Mouse (Mus musculus) macrophage (primary cell): ENCODE results near the gene Zfp472. TPM values are rescaled to one million over a fixed set of nuclear protein-coding genes. Genes with fewer than 3 reads are reported as not detected.
"Not testable (repeated sequence)": the region's sequence is repeated elsewhere in the genome, so short reads cannot be mapped to it uniquely, and the experiment has no call there.

Source experiments
- H3K27ac ChIP-seq: fragments of 350-480 bp; formaldehyde crosslinking; 2 replicates; pipeline ENCODE4 v1.9.0; 2021
- H3K36me3 ChIP-seq: fragments of 350-480 bp; formaldehyde crosslinking; 2 replicates; pipeline ENCODE4 v1.9.0; 2021; ENCODE audit errors: inconsistent target
- H3K4me3 ChIP-seq: fragments of 350-480 bp; formaldehyde crosslinking; 2 replicates; pipeline ENCODE4 v1.9.0; 2021; ENCODE audit errors: inconsistent target
- H3K79me2 ChIP-seq: fragments of 350-480 bp; formaldehyde crosslinking; 2 replicates; pipeline ENCODE4 v1.9.0; 2021; ENCODE audit errors: inconsistent target
- WGBS: methylation state at CpG from one replicate; pipeline ENCODE4 v1.1.7; 2026; ENCODE audit warnings: inconsistent platforms; ENCODE audit not compliant: missing documents; 5-methylcytosine and 5-hydroxymethylcytosine counted together
- polyA plus RNA-seq: library from polyadenylated mRNA; stranded (reverse); fragments of 250-400 nt; gene quantifications from 3 replicates; pipeline ENCODE4 v1.2.4, GENCODE M21; 2018; ENCODE audit warnings: inconsistent platforms

Gene Zfp472
- polyA plus RNA-seq, 1 experiment from 2014 or later: 6.6 TPM

DNA sequence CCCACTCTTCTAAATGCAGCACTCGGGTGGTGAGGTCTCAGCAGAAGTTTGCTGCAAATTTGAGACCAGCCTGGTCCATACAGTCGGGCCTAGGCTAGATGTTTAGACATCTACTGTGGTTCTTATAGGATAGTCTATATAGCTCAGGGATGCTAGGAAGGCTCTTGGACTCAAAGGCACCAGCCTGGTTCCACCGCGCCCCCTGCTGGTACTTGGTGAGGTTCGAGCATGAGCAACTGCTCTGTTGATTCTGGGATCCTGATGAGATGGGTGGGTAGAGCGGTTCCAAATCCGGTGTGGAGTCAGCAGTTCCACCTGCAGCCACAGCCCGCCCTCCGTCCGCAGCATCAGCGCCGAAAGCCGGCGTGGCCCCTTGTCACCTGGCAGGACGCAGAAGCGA, 14.2 kb upstream of the Zfp472 start:
- Histone ChIP-seq H3K27ac (no peak overlapping the region), H3K79me2 (peaks cover 7% of the 10 kb centered on the region; the same call in 1 of the 2 replicates), H3K4me3 (no peak overlapping the region), H3K36me3 (no peaks in the 10 kb centered on the region)
- WGBS: 27% methylated on average over 16 of the region's 16 CpGs

- under 1% methylated on average over 14 of the region's 14 CpGs for WGBS
- Histone ChIP-seq H3K79me2 (peaks cover 40% of the 10 kb centered on the region), H3K36me3 (no peaks in the 10 kb centered on the region), H3K27ac (peak overlapping the region; percentile 89), H3K4me3 (peak overlapping the region; percentile 92)
Measured at GRCm38 (mm10) chr17:32965253-32965622, 376 bp upstream of the Zfp472 start.

GRCm38 (mm10) chr17:32981361-32981760, 15.7 kb downstream of the Zfp472 start:
- no peak overlapping the region for H3K4me3 ChIP-seq
- peaks cover 36% of the 10 kb centered on the region for H3K36me3 ChIP-seq
- H3K79me2 ChIP-seq: peaks cover 10% of the 10 kb centered on the region; the same call in 1 of the 2 replicates
- 94% methylated on average over 4 of the region's 4 CpGs for WGBS
- H3K27ac ChIP-seq: no peak overlapping the region

DNA sequence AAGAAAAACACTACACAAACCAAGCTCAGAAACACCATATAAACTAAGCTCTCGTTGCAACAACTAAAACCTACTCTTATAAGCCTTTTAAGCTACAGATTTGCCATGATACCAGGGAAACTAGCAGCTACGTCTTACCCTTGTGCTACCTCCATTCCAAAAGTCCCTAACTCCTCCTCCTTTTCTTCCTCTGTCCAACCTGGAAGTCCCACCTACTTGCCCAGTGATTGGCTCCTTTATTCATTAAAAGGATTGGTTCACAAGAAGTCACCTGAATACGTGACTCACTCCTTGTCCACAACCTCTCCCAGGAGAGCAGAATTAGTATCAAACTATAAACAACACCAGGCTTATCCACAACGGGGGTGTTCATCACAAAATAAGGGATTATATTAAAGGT, 20.7 kb downstream of the Zfp472 start:
- H3K27ac ChIP-seq: no peak overlapping the region
- H3K79me2 ChIP-seq: no peaks in the 10 kb centered on the region
- WGBS: 80% methylated on average over 4 of the region's 4 CpGs
- no peaks in the 10 kb centered on the region for H3K36me3 ChIP-seq
- H3K4me3 ChIP-seq: no peak overlapping the region

DNA sequence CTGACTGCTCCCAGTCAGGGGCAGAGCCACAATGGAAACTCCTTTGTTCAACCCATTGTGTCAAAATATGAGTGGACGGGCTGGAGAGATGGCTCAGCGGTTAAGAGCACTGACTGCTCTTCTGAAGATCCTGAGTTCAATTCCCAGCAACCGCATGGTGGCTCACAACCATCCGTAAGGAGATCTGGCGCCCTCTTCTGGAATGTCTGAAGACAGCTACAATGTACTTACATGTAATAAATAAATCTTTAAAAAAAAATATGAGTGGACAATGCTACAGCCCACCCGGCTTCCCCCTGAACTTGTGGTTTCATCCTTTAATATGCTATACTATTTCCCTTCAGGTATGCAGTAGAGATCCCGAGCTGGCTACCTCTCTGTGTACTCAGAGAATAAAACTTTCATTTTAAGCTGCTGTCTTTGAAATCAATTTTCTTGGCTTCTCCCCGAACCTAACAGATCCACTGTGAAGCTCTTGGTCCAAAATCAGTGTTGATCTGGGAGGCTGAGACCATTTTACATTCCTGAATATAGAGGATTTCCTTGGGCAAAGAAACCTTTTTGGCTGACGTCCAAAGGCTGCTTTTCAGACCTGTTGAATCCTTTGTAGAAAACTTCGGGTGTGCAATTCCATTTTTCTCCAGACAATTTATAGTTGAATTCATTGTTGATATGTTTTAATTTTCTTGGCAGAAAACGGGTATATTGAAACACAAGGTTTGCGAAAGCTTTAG, 26.5 kb downstream of the Zfp472 start:
- H3K4me3 ChIP-seq: peak overlapping the region; percentile 95; the same call in 1 of the 2 replicates
- WGBS: 67% methylated on average over 9 of the region's 12 CpGs

DNA sequence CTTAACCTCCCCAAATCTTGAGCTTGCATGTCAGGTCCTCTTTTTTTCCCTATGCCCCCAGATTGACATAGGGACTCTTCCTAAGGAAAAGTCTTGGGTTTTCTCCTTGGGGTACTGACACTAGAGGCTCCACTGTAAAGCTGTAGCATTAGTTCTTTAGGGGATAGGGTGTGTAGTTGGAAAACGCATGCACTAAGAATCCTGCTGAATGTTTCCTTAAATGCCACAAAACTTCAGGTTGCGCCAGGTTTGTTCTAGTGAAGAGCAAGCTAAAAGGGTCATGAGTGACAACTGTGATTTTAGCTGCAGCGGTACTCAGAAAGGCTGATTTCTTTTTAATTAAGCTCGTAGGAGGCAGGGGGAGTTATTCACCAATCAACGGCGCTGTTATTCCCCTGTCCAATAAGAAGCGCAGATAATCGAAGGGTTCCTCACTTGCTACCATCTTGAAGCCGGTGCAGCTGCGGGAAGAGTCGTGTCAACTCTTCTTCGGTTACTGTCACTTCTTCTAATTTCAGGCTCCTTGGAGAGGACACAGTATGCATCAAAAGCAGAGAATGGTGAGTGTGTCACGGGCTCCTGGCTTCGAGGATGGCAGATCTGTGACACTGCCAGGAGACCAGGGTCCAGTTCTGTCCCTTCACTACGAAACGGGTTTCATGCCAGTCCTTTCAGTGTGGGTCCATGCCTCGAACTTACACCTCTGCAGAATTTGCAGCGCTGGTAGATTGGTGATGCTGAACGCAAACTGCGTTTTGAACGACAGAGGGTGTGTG, 27.3 kb downstream of the Zfp472 start, which contains the start of gene Zfp952:
Gene Zfp952, plus strand, starts transcription at position 431 of the 776 bp plus-strand sequence.
- Histone ChIP-seq H3K36me3 (0 out of 2 replicates have a peak, but pooled peaks cover 7% of the 10 kb centered on the region), H3K27ac (peak within 1 kb of the TSS; percentile 61), H3K79me2 (peaks cover 41% of the 10 kb centered on the region), H3K4me3 (peak within 1 kb of the TSS; percentile 95)
- WGBS: 2% methylated on average over 21 of the region's 21 CpGs

More for the DNA sequence above, 26.5 kb downstream of the Zfp472 start:
- H3K79me2 ChIP-seq: peaks cover 40% of the 10 kb centered on the region
- no peak overlapping the region for H3K27ac ChIP-seq
- H3K36me3 ChIP-seq: 0 out of 2 replicates have a peak, but pooled peaks cover 7% of the 10 kb centered on the region

- Histone ChIP-seq H3K4me3 (no peak overlapping the region), H3K27ac (no peak overlapping the region), H3K36me3 (peaks cover 34% of the 10 kb centered on the region), H3K79me2 (peaks cover 63% of the 10 kb centered on the region)
- WGBS: 91% methylated on average over 2 of the region's 2 CpGs
Measured at GRCm38 (mm10) chr17:32998492-32998891, 32.9 kb downstream of the Zfp472 start.

DNA sequence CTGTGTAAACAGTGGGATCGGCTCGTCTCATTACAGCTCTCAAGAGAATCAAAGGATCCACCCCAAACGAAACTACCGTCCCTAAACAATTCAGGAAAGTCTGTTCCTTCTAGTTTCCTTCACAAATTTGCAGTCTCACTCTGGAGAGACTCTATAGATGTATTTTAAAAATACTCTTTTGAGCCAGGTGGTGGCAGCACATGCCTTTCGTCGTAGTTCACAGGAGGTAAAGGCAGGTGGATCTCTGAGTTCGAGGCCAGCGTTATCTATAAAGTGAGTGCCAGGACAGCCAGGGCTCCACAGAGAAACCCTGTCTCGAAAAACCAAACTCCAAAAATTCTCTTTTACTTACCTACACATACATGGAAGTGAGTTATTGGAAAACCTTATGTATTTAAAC, 42.7 kb downstream of the Zfp472 start:
- H3K4me3 ChIP-seq: no peak overlapping the region

DNA sequence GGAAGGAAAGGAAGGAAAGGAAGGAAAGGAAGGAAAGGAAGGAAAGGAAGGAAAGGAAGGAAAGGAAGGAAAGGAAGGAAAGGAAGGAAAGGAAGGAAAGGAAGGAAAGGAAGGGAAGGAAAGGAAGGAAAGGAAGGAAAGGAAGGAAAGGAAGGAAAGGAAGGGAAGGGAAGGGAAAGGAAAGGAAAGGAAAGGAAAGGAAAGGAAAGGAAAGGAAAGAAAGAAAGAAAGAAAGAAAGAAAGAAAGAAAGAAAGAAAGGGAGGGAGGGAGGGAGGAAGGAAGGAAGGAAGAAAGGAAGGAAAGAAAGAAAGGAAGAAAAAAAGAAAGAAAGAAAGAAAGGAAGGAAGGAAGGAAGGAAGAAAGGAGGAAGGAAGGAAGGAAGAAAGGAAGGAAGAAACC, 54.8 kb downstream of the Zfp472 start:
- not testable (repeated sequence) for H3K4me3 ChIP-seq, H3K79me2 ChIP-seq, H3K27ac ChIP-seq
- H3K36me3 ChIP-seq: peaks cover 26% of the 10 kb centered on the region

More for the DNA sequence above, 42.7 kb downstream of the Zfp472 start:
- 48% methylated on average over 9 of the region's 9 CpGs for WGBS
- H3K36me3 ChIP-seq: peaks cover 21% of the 10 kb centered on the region
- no peak overlapping the region for H3K27ac ChIP-seq
- no peaks in the 10 kb centered on the region for H3K79me2 ChIP-seq

Other genes starting within 250 kb of the Zfp472 start
- 7.9 to 14.1 TPM (median 13.0 TPM) in 3 replicates for gene Zfp871, start 177.5 kb upstream of the Zfp472 start, polyA plus RNA-seq
- gene Zfp811, start 155.9 kb upstream of the Zfp472 start, polyA plus RNA-seq: 0.06 to 0.16 TPM in 2 of 3 replicates, not detected in the other
- 2.2 to 2.8 TPM (median 2.3 TPM) in 3 replicates for gene Zfp799, start 135.6 kb upstream of the Zfp472 start, polyA plus RNA-seq
- 1.7 to 2.7 TPM (median 1.8 TPM) in 3 replicates for gene Zfp870, start 74.2 kb upstream of the Zfp472 start, polyA plus RNA-seq
- not detected in 3 replicates for gene Cyp4f14, start 48.5 kb upstream of the Zfp472 start, polyA plus RNA-seq
- gene Cyp4f13, start 18.4 kb upstream of the Zfp472 start, polyA plus RNA-seq: 18.9 to 23.1 TPM (median 21.1 TPM) in 3 replicates
- gene Zfp952, start 27.3 kb downstream of the Zfp472 start, polyA plus RNA-seq: 6.6 to 9.1 TPM (median 7.2 TPM) in 3 replicates
- 1.9 to 3.2 TPM (median 3.1 TPM) in 3 replicates for gene Zfp763, start 67.6 kb downstream of the Zfp472 start, polyA plus RNA-seq
- gene 4921501E09Rik, start 102.2 kb downstream of the Zfp472 start, polyA plus RNA-seq: not detected in 3 replicates
- gene Zfp563, start 123.5 kb downstream of the Zfp472 start, polyA plus RNA-seq: 3.5 to 4.6 TPM (median 4.3 TPM) in 3 replicates
- not detected in 3 replicates for gene Morc2b, start 173.9 kb downstream of the Zfp472 start, polyA plus RNA-seq
- not detected in 3 replicates for gene Olfr55, start 202.6 kb downstream of the Zfp472 start, polyA plus RNA-seq
- not detected in 3 replicates for gene Olfr239, start 225.5 kb downstream of the Zfp472 start, polyA plus RNA-seq